Mouse (Mus musculus) liver, postnatal 0 days (tissue): ENCODE measurements around the gene Map1s. TPM values are rescaled to one million over a fixed set of nuclear protein-coding genes. Genes with fewer than 3 reads are reported as not detected.

ENCODE experiments used
- ATAC-seq: fragments of 200-750 bp; cut with Nextera tagmentation; 2 replicates; pipeline ENCODE4 v1.8.0; 2017; ENCODE audit warnings: mild to moderate bottlenecking, moderate library complexity
- DNase-seq: peaks from one replicate; pipeline ENCODE4 v3.0.0-alpha.2; 2016
- H3K27ac ChIP-seq: fragments of 300-500 bp; sonication (generic); 2 replicates; pipeline ENCODE4 v1.5.1; 2014; ENCODE audit warnings: antibody characterized with exemption, moderate library complexity, mild to moderate bottlenecking, low read depth
- H3K27me3 ChIP-seq: fragments of 300-500 bp; sonication (generic); 2 replicates; pipeline ENCODE4 v1.6.1; 2014; ENCODE audit warnings: low read length, control low read depth, mixed read lengths; ENCODE audit not compliant: insufficient read depth
- H3K36me3 ChIP-seq: fragments of 300-500 bp; sonication (generic); replicated peaks from 2 replicates; pipeline ENCODE4 v1.6.1; 2014; ENCODE audit warnings: mild to moderate bottlenecking, control low read depth, low read length, moderate library complexity, mixed read lengths; ENCODE audit not compliant: insufficient read depth
- H3K4me1 ChIP-seq: fragments of 300-500 bp; sonication (generic); 2 replicates; pipeline ENCODE4 v1.6.1; 2014; ENCODE audit warnings: antibody characterized with exemption, mild to moderate bottlenecking, control low read depth; ENCODE audit not compliant: insufficient read depth
- H3K4me2 ChIP-seq: fragments of 300-500 bp; sonication (generic); 2 replicates; pipeline ENCODE4 v1.6.1; 2014; ENCODE audit warnings: low read depth, mild to moderate bottlenecking, low read length, moderate library complexity, mixed read lengths
- H3K4me3 ChIP-seq: fragments of 300-500 bp; sonication (generic); 2 replicates; pipeline ENCODE4 v1.5.1; 2014; ENCODE audit warnings: low read depth, low read length
- H3K9ac ChIP-seq: fragments of 300-500 bp; sonication (generic); replicated peaks from 2 replicates; pipeline ENCODE4 v1.6.1; 2014; ENCODE audit warnings: mild to moderate bottlenecking, moderate library complexity
- H3K9me3 ChIP-seq: fragments of 300-500 bp; sonication (generic); 2 replicates; pipeline ENCODE4 v1.6.1; 2016; ENCODE audit warnings: mild to moderate bottlenecking, control low read depth, low read length, mixed read lengths
- CTCF ChIP-seq: sonication (generic); IDR thresholded peaks from 2 replicates; pipeline ENCODE4 v1.5.1; 2016; ENCODE audit warnings: antibody characterized with exemption, low read depth
- EP300 ChIP-seq: IDR thresholded peaks from 2 replicates; pipeline ENCODE4 v1.6.1; 2016; ENCODE audit warnings: antibody characterized with exemption, low read depth, mild to moderate bottlenecking
- WGBS: fragments of 180-500 bp; shearing (Covaris S2); extraction: QIAGEN DNeasy Blood & Tissue Kit; methylation state at CpG from one replicate; pipeline ENCODE4 v1.1.7; 2014; ENCODE audit not compliant: insufficient replicate concordance; 5-methylcytosine and 5-hydroxymethylcytosine counted together
- polyA plus RNA-seq: library from polyadenylated mRNA; unstranded; fragments of >200 nt; fragmentation: Nextera tagmentation; extraction: Ambion mirVana; gene quantifications from 2 replicates; pipeline ENCODE4 v1.2.1, GENCODE M21; 2015

Gene Map1s
- polyA plus RNA-seq, 1 experiment from 2014 or later: 8.7 TPM

DNA sequence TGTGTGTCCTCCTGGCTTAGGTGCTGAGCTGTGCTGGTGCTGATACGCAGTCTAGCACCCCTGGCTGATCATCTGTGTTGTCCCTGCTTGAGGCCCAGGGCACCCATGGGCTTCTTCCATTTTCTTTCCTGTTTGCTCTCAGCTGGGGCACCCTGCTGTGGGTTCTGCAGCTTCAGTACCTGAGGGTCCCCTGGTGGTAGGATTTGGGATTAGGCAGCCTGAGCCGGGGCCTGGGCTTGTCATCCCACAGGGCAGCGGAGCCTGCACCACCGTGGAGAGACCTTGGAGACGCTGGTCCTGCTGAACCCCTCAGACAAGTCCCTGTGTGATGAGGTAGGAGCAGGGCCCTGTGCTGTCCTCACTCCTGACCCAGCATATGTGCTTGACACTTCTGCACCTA lies 5.9 kb downstream of the Map1s start:
- Histone ChIP-seq H3K4me3 (no peak overlapping the region), H3K9ac (no peak overlapping the region), H3K9me3 (no peaks in the 10 kb centered on the region), H3K27me3 (no peaks in the 10 kb centered on the region), H3K36me3 (peaks cover 46% of the 10 kb centered on the region), H3K27ac (no peak overlapping the region), H3K4me1 (peaks cover 9% of the 10 kb centered on the region), H3K4me2 (no peak overlapping the region)
- ATAC-seq (no peak), DNase-seq (no peak)
- WGBS: 81% methylated on average over 5 of the region's 5 CpGs
- TF ChIP-seq EP300 (no peak), CTCF (peak; percentile 33; the same call in 1 of the 2 replicates)

DNA sequence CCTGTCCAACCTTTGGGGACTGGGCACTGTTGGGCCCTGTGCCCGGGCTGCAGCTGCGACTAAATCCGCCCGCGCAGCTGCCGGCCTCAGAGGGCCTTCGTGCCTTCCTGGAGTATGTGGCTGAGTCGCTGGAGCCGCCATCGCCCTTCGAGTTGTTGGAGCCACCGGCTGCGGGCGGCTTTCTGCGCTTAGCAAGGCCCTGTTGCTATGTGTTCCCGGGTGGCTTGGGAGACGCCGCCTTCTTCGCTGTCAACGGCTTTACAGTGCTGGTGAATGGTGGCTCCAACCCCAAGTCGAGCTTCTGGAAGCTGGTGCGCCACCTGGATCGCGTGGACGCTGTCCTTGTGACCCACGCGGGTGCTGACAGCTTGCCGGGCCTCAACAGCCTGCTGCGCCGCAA lies 7.2 kb downstream of the Map1s start:
- DNase-seq (no peak), ATAC-seq (no peak)
- Histone ChIP-seq H3K36me3 (peaks cover 56% of the 10 kb centered on the region), H3K9me3 (no peaks in the 10 kb centered on the region), H3K27me3 (no peaks in the 10 kb centered on the region), H3K4me3 (no peak overlapping the region), H3K27ac (no peak overlapping the region), H3K4me2 (no peak overlapping the region), H3K9ac (no peak overlapping the region), H3K4me1 (no peaks in the 10 kb centered on the region; the same call in none of the 2 replicates)
- WGBS: 93% methylated on average over 30 of the region's 30 CpGs
- no peak for TF ChIP-seq CTCF
- TF ChIP-seq EP300: no peak

DNA sequence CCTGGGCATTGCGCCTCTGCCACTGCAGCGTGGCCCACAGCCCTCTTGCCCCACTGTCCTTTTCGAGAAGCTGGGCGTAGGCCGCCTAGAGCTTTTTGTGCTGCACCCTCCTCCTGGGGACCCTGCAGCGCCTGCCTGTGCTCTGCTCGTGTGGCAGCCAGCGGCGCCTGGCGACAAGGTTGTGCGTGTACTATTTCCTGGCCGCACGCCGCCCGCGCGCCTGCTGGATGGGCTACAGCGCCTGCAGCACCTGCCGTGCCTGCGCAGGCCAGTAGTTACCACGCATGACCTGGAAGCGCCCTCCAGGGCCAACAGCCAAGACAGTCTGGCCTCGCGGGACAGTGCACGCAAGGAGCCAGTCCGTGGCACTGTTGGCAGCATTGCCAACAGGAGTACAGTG lies 7.8 kb downstream of the Map1s start:
- no peak overlapping the region for H3K4me3 ChIP-seq
- DNase-seq: no peak
- TF ChIP-seq EP300: no peak
- TF ChIP-seq CTCF: no peak
- peaks cover 57% of the 10 kb centered on the region for H3K36me3 ChIP-seq
- no peaks in the 10 kb centered on the region for H3K27me3 ChIP-seq
- no peaks in the 10 kb centered on the region for H3K9me3 ChIP-seq
- no peak overlapping the region for H3K4me2 ChIP-seq
- no peak overlapping the region for H3K9ac ChIP-seq
- no peak for ATAC-seq
- 91% methylated on average over 26 of the region's 26 CpGs for whole genome bisulfite sequencing
- no peaks in the 10 kb centered on the region; the same call in none of the 2 replicates for H3K4me1 ChIP-seq
- H3K27ac ChIP-seq: no peak overlapping the region

- Histone ChIP-seq H3K4me3 (no peak overlapping the region), H3K9me3 (no peaks in the 10 kb centered on the region), H3K4me2 (no peak overlapping the region), H3K4me1 (no peaks in the 10 kb centered on the region; the same call in 1 of the 2 replicates), H3K9ac (no peak overlapping the region), H3K36me3 (peaks cover 57% of the 10 kb centered on the region), H3K27ac (no peak overlapping the region), H3K27me3 (no peaks in the 10 kb centered on the region)
- TF ChIP-seq EP300 (no peak), CTCF (no peak)
- DNase-seq: no peak
- ATAC-seq: no peak
- 91% methylated on average over 17 of the region's 17 CpGs for WGBS
These were observed 9.0 kb downstream of the Map1s start for GRCm38 (mm10) chr8:70914704-70915103.

GRCm38 (mm10) chr8:70920049-70920922 lies 14.6 kb downstream of the Map1s start:
- ATAC-seq (no peak), DNase-seq (no peak)
- Histone ChIP-seq H3K27me3 (no peaks in the 10 kb centered on the region), H3K9ac (no peak overlapping the region), H3K9me3 (no peaks in the 10 kb centered on the region), H3K4me3 (no peak overlapping the region), H3K36me3 (peaks cover 20% of the 10 kb centered on the region), H3K4me2 (no peak overlapping the region), H3K27ac (no peak overlapping the region), H3K4me1 (no peaks in the 10 kb centered on the region)
- TF ChIP-seq CTCF (no peak), EP300 (no peak)
- WGBS: 73% methylated on average over 9 of the region's 9 CpGs

- no peak overlapping the region for H3K9ac ChIP-seq
- TF ChIP-seq EP300 (no peak), CTCF (no peak)
- H3K4me2 ChIP-seq: no peak overlapping the region
- no peaks in the 10 kb centered on the region for H3K27me3 ChIP-seq
- H3K36me3 ChIP-seq: no peaks in the 10 kb centered on the region
- no peak overlapping the region for H3K4me3 ChIP-seq
- H3K27ac ChIP-seq: no peak overlapping the region
- WGBS: 81% methylated on average over 4 of the region's 4 CpGs
- H3K4me1 ChIP-seq: no peaks in the 10 kb centered on the region
- ATAC-seq: no peak
- no peaks in the 10 kb centered on the region for H3K9me3 ChIP-seq
- DNase-seq: no peak
These were observed 18.4 kb downstream of the Map1s start for GRCm38 (mm10) chr8:70924151-70924550.
